Mouse (Mus musculus) limb, embryonic 14.5 days (tissue): ENCODE measurements at regions not wholly inside any gene's neighbourhood (a gene's known extent, or its start where the extent isn't known, plus 50 kb on each side); places are given as distances from the start of the nearest gene placed in this dataset.

Source experiments
- ATAC-seq: fragments of 200-750 bp; cut with Nextera tagmentation; 2 replicates; pipeline ENCODE4 v1.8.0; 2017; ENCODE audit warnings: low read depth, moderate number of reproducible peaks, moderate TSS enrichment; ENCODE audit not compliant: low FRiP score
- DNase-seq: peaks from one replicate; pipeline ENCODE4 v3.0.0-alpha.2; 2015; ENCODE audit warnings: low spot score
- H3K27ac ChIP-seq: fragments of 300-500 bp; sonication (generic); replicated peaks from 2 replicates; pipeline ENCODE4 v1.5.1; 2014; ENCODE audit warnings: low read depth, mild to moderate bottlenecking, low read length, moderate library complexity, mixed read lengths
- H3K27me3 ChIP-seq: fragments of 300-500 bp; sonication (generic); 2 replicates; pipeline ENCODE4 v1.6.1; 2014; ENCODE audit warnings: low read length, mixed read lengths; ENCODE audit not compliant: control insufficient read depth, insufficient read depth
- H3K36me3 ChIP-seq: fragments of 300-500 bp; sonication (generic); 2 replicates; pipeline ENCODE4 v1.6.1; 2014; ENCODE audit warnings: mild to moderate bottlenecking, low read length, moderate library complexity, mixed read lengths; ENCODE audit not compliant: control insufficient read depth, insufficient read depth
- H3K4me1 ChIP-seq: fragments of 300-500 bp; sonication (generic); 2 replicates; pipeline ENCODE4 v1.6.1; 2014; ENCODE audit warnings: antibody characterized with exemption, low read length, mixed read lengths; ENCODE audit not compliant: control insufficient read depth, insufficient read depth
- H3K4me2 ChIP-seq: fragments of 300-500 bp; sonication (generic); replicated peaks from 2 replicates; pipeline ENCODE4 v1.6.1; 2014; ENCODE audit warnings: low read depth, mild to moderate bottlenecking, low read length, moderate library complexity; ENCODE audit not compliant: severe bottlenecking
- H3K4me3 ChIP-seq: fragments of 300-500 bp; sonication (generic); replicated peaks from 2 replicates; pipeline ENCODE4 v1.5.1; 2014; ENCODE audit warnings: low read length
- H3K9ac ChIP-seq: fragments of 300-500 bp; sonication (generic); 2 replicates; pipeline ENCODE4 v1.6.1; 2014; ENCODE audit warnings: mild to moderate bottlenecking, low read depth, low read length, moderate library complexity; ENCODE audit not compliant: severe bottlenecking
- H3K9me3 ChIP-seq: fragments of 300-500 bp; sonication (generic); 2 replicates; pipeline ENCODE4 v1.6.1; 2016; ENCODE audit warnings: low read length; ENCODE audit not compliant: control insufficient read depth
- POLR2A ChIP-seq: fragments of 200-500 bp; IDR thresholded peaks from 2 replicates; pipeline ENCODE4 v1.8.0; 2012; ENCODE audit warnings: inconsistent platforms, mild to moderate bottlenecking, moderate library complexity, borderline replicate concordance; ENCODE audit not compliant: insufficient read depth, insufficient read length; ENCODE audit errors: extremely low read depth
- WGBS: fragments of 180-500 bp; shearing (Covaris S2); extraction: QIAGEN DNeasy Blood & Tissue Kit; methylation state at CpG from one replicate; pipeline ENCODE4 v1.1.7; 2014; 5-methylcytosine and 5-hydroxymethylcytosine counted together

DNA sequence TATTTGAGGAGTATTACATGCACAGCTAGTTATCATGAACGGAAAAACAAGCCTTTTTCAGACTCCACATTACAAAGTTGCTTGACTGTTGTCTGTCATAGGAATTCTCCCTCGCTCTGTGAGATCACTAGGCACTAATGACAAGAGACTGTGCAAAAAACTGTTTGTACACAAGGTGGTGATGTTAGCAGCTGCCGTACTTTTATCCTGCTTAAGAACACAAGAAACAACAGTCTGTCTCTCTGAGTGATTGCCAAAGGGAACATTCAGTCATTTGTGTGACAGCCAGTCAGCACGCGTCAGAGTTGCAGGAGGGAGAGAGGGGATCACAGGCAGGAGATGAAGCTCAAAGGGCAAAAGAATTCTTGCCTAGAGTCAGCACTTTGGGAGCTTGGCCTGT lies 141.0 kb upstream of the Sox2 start:
- no peak for TF ChIP-seq POLR2A
- WGBS = 61% methylated on average over 5 of the region's 5 CpGs
- H3K27ac ChIP-seq = no peak overlapping the region
- no peaks in the 10 kb centered on the region for H3K36me3 ChIP-seq
- H3K9me3 ChIP-seq = no peaks in the 10 kb centered on the region
- no peaks in the 10 kb centered on the region for H3K27me3 ChIP-seq
- H3K4me1 ChIP-seq = no peaks in the 10 kb centered on the region
- DNase-seq = no peak
- H3K9ac ChIP-seq = no peak overlapping the region
- no peak overlapping the region for H3K4me2 ChIP-seq
- no peak overlapping the region for H3K4me3 ChIP-seq
- ATAC-seq = no peak

- Histone ChIP-seq H3K4me1 (no peaks in the 10 kb centered on the region), H3K4me3 (no peak overlapping the region), H3K36me3 (no peaks in the 10 kb centered on the region), H3K9me3 (no peaks in the 10 kb centered on the region), H3K27me3 (no peaks in the 10 kb centered on the region), H3K9ac (no peak overlapping the region), H3K27ac (no peak overlapping the region), H3K4me2 (no peak overlapping the region)
- ATAC-seq = no peak
- no peak for TF ChIP-seq POLR2A
- no peak for DNase-seq
- 15% methylated on average over 3 of the region's 3 CpGs for WGBS
These were observed 145.7 kb upstream of the Sox2 start for GRCm38 (mm10) chr3:34504573-34504894.

DNA sequence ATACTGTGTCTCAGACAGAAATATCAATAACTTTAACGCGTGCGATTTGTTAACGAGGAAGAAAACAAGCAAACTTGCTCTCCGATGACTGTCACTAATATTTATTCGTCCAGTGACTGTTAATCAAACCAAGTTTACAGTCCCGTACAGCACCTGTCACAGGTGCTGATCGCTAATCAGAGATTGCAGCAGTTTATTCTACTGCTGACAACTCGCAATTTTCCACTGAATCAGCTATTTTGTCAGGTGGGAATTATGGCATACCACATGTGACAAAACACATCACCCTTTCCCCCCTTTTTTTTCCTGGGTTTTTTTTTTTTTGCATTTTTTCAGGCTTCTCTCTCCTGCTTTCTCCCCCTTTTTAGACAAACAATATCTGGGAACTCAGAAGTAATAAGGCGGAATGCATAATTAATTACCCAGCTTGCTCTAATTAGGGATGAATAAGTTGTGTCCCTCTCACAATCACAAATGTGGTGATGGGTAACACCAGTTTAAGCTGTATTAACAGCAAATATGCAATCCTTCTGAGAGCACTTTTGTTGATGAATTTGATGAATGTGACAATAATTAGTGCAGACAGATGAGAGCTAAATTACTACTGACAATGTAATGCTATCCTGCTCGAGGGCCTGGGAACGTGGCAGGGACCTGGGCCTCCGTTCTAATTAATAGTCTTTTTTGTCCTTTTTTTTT lies 146.2 kb upstream of the Sox2 start:
- H3K9ac ChIP-seq = no peak overlapping the region
- H3K4me2 ChIP-seq = no peak overlapping the region
- no peaks in the 10 kb centered on the region for H3K27me3 ChIP-seq
- no peak overlapping the region for H3K27ac ChIP-seq
- no peaks in the 10 kb centered on the region for H3K9me3 ChIP-seq
- no peak for TF ChIP-seq POLR2A
- no peak overlapping the region for H3K4me3 ChIP-seq
- H3K36me3 ChIP-seq = no peaks in the 10 kb centered on the region
- ATAC-seq (no peak), DNase-seq (no peak)
- 45% methylated on average over 13 of the region's 13 CpGs for WGBS
- no peaks in the 10 kb centered on the region for H3K4me1 ChIP-seq

DNA sequence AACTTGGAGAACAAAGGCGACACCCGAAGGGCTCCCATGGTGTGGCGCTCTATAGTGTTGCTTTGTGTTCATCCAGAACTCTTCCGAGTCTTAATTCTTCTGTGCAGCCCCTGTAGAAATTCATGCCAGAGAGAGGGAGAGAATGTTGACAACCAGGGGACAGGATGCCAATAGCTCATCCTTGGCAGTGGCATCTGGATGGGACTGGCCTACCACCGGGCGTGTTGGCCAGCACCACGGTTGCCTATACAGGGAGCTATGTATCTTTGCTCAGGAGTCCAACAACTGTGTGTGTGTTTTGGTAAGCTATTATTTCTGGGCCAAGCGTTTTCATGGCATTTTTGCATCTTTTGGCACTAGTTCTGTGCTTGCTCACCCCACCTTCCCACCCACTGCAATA lies 153.4 kb upstream of the Sox2 start:
- H3K4me2 ChIP-seq = no peak overlapping the region
- DNase-seq = no peak
- no peak for ATAC-seq
- H3K9ac ChIP-seq = no peak overlapping the region
- 89% methylated on average over 8 of the region's 8 CpGs for WGBS
- TF ChIP-seq POLR2A = no peak
- no peaks in the 10 kb centered on the region for H3K9me3 ChIP-seq
- no peaks in the 10 kb centered on the region for H3K4me1 ChIP-seq
- no peaks in the 10 kb centered on the region for H3K36me3 ChIP-seq
- H3K4me3 ChIP-seq = no peak overlapping the region
- H3K27me3 ChIP-seq = no peaks in the 10 kb centered on the region
- no peak overlapping the region for H3K27ac ChIP-seq

- 68% methylated on average over 3 of the region's 3 CpGs for WGBS
- ATAC-seq (no peak), DNase-seq (no peak)
- Histone ChIP-seq H3K27ac (no peak overlapping the region), H3K4me1 (no peaks in the 10 kb centered on the region), H3K27me3 (no peaks in the 10 kb centered on the region), H3K4me3 (no peak overlapping the region), H3K9me3 (no peaks in the 10 kb centered on the region), H3K4me2 (no peak overlapping the region), H3K36me3 (no peaks in the 10 kb centered on the region), H3K9ac (no peak overlapping the region)
- no peak for TF ChIP-seq POLR2A
These were observed 154.6 kb upstream of the Sox2 start for GRCm38 (mm10) chr3:34495615-34496014.

DNA sequence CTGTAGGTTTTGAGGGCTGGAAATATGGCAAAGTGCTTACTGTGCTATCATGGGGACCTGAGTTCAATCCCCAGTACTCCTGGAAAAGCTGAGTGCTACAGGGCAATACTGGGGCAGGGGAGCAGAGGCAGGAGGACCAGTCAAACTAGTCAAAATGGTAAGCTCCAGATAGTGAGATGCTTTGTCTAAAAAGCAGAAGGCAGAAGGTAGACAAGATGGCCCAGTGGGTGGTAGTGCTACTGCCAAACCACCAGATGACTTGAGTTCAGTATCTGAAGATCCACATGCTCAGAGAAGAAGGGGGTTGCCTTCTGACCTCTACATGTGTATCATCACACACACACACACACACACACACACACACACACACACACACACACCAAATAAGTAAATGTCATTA lies 156.3 kb upstream of the Sox2 start:
- H3K9ac ChIP-seq = no peak overlapping the region
- no peaks in the 10 kb centered on the region for H3K9me3 ChIP-seq
- H3K27ac ChIP-seq = no peak overlapping the region
- ATAC-seq = no peak
- no peak for DNase-seq
- no peaks in the 10 kb centered on the region for H3K27me3 ChIP-seq
- no peak overlapping the region for H3K4me3 ChIP-seq
- H3K4me1 ChIP-seq = no peaks in the 10 kb centered on the region
- no peaks in the 10 kb centered on the region for H3K36me3 ChIP-seq
- H3K4me2 ChIP-seq = no peak overlapping the region
- no peak for TF ChIP-seq POLR2A
